Mouse (Mus musculus) megakaryocyte, adult 5-6 weeks (primary cell): Measurements from ENCODE around the gene Kcnk13. TPM values are rescaled to one million over a fixed set of nuclear protein-coding genes. Genes with fewer than 3 reads are reported as not detected.

Experiments used
- ATAC-seq: 2 replicates; pipeline ENCODE4 v1.8.0; 2016; ENCODE audit warnings: mild to moderate bottlenecking, inconsistent platforms; ENCODE audit not compliant: poor library complexity, severe bottlenecking
- total RNA-seq, 2 experiments: library from RNA; stranded (forward) in 1 of 2; stranded (reverse) in 1 of 2; fragments of 153-499, 151-499 nt in 1 of 2; fragments of 221-1000, 200-1000 nt in 1 of 2; gene quantifications; 2 replicates each; pipeline versions ENCODE4 v1.2.3 to v1.2.4; 2015 to 2017

Gene Kcnk13
- total RNA-seq, 2 experiments from 2014 or later, result 0.16 to 0.40 TPM

DNA sequence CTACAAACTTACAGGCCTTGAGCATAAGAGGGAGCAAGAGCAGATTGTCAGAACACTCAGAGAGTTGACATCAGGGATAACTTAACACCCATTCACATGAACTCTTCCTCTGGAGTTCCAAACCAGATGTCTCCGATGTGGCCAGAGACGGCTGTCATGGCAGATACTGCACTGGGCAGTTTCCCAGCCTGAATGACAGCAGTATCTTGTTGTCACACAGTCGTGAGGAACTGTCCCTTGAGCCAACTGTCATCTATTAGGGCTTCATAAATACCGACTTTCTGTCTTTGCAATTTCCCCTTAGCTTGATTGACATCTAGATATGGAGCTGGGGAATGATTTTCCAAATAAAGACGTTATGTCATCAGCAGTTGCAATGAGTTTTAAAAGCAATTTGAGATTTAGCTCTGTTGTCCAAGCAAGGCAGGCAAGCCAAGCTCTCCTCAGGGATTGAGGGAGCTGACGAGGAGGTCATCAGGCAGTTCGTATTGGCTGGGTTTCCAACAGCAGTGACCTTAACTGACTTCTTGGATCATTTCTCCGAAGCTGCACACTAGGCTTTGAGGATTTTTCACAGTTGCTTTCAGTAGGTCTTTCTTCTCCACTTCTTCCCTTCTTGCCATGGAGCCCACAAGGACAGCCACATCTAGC lies 115.5 kb downstream of the Kcnk13 start:
- no peak for ATAC-seq

DNA sequence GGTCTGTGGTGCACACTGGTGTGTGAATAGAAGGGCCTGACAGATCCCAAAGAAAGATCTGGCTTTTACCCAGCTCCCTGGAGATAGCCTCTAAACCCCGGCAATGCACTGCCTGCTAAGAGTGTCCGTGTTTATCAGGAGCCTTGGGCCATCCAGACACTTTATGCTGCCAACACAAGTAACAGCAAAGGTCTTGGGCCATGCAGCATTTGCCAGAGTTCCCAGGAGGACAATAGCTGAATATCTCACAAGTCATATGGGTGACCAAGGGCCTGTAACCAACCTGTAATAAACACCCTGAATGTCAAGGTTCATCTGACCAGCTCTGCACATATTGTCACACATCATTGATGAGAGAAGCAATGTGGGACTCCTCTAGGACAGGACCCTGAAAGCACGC lies 123.7 kb downstream of the Kcnk13 start:
- ATAC-seq, result no peak

DNA sequence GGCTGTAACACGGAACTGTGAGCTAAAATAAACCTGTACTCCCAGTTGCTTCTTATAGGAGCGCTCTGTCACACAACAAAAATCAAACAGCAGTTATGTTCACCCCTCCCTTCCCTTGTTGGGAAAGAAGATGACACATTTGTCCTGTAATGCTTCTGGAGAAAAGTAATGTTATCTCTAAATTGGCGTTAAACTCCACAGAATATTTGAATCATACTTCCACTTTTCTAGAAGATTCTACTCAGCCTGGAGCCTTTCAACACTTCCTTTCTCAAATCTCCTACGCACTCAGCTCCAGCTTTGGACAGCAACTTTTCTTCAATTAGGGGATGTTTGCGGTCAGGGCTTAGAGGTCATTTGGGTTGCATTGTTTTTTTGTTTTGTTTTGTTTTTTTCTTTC lies 125.0 kb downstream of the Kcnk13 start:
- peak; percentile 89 for ATAC-seq

GRCm38 (mm10) chr12:100090750-100091149 lies 126.5 kb downstream of the Kcnk13 start:
- no peak for ATAC-seq

- no peak for ATAC-seq
These were observed 128.7 kb downstream of the Kcnk13 start for GRCm38 (mm10) chr12:100093046-100093445.

- ATAC-seq, result no peak
These were observed 135.8 kb downstream of the Kcnk13 start for GRCm38 (mm10) chr12:100099971-100100706.

DNA sequence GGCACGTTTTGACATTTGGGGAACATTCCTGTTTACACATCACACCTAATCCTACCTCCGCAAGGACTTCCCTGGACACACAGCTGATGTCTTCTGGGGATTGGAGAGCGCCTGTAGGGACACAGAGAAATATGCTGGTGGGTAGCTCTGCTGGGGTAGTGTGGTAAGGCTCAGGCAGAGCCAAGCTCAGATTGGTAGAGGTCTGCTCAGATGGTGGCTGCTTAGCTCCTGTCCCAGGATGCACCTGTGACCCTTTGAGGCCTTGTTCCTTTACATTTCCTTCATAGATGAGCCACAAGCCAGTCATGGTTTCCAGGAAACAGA lies 136.4 kb downstream of the Kcnk13 start:
- no peak for ATAC-seq

GRCm38 (mm10) chr12:100101651-100102050 lies 137.4 kb downstream of the Kcnk13 start:
- ATAC-seq, result no peak

DNA sequence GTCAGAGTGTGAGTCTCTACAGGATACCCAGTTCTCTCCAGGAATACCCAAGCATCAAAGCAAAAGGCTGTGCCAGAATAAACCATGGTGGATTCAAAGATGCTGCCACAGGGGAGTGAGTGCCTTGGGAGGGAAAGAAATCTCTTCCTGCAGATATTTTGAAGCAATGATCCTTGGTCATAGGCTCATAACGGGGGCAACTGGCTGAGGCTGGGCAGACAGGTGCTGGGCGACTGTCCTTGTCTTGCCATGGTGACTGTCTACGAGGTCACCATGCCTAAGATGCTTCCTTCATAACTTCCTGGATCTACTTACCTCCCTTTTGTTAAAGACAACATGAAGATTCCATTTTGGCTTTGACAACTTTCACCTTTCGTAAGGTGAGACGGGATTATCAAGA lies 140.2 kb downstream of the Kcnk13 start:
- ATAC-seq, result no peak

DNA sequence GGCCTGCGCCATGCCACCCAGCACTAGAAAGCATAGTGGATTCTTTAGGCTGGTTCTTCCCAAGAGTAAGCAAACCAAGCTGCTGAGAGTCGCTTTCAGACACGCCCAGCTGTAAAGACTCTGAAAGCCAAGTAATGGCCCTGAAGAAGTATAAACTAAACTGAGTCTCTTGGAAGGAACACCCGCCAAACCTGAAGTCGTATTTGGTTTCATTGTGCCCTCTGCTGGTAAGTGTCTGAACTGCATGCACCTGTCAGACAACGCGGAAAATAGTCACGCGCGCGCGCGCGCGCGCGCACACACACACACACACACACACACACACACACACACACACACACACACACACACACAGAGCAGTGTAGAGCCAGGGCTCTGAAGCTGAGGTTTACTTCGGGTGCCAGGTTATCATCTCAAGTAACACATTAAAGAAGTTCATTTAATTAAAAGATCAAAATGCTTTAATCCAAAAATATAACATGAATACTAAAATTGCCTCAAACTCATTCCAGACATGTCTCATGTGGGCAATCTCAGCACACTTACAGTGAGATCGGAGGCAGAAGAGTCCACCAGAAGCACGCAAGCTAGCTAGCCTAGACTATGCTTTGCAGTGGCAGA lies 142.1 kb downstream of the Kcnk13 start:
- peak; percentile 60 for ATAC-seq

- ATAC-seq, result no peak
These were observed 143.1 kb downstream of the Kcnk13 start for GRCm38 (mm10) chr12:100107436-100107835.

DNA sequence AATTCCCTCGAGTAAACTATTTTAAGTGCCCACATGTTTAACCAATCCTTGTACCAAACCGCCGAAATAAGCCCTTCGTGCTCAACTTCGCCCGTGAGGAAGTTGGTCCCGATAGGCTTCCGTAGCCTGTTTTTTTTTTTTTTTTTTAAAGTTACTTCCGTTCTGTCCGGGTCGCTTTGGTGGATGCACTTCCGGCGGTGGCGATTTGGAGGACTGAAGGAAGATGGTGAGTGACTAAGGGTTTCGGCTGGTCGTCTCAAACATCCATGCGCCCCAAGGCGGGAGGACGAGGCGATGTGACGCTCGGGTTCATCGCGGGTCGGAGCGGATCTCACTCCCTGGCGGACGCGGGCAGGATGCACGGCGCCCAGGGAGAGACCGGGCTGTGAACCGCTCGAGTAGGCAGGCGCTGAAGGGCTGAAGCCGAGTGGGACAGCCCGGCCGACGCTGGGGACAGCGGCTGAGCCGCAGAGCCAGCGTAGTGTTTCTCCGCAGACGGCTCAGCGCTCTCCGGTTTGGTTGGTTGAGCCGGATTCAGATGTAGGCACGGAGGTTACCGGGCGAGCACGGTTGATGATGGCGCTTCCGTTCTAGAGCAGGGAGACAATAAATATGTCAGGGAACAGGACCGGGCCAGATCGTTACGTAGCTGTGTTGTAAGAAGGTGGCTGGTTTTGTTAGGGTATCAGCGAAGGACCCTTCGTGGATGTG lies 145.8 kb downstream of the Kcnk13 start, which contains the start of gene Psmc1:
Gene Psmc1 (plus strand): TSS at position 169 of the 711 bp plus-strand sequence.
- peak; percentile 88 for ATAC-seq

Other genes starting within 250 kb of the Kcnk13 start
- 5.4 and 7.0 TPM in 2 replicates for gene Efcab11, start 80.1 kb upstream of the Kcnk13 start, total RNA-seq (2015)
- 12.8 and 17.3 TPM in 2 replicates for gene Efcab11, start 80.1 kb upstream of the Kcnk13 start, total RNA-seq (2017)
- 25.6 and 30.3 TPM in 2 replicates for gene Tdp1, start 80.0 kb upstream of the Kcnk13 start, total RNA-seq (2015)
- 11.9 and 13.5 TPM in 2 replicates for gene Tdp1, start 80.0 kb upstream of the Kcnk13 start, total RNA-seq (2017)
- 151 and 157 TPM in 2 replicates for gene Psmc1, start 145.7 kb downstream of the Kcnk13 start, total RNA-seq (2015)
- gene Psmc1, start 145.7 kb downstream of the Kcnk13 start, total RNA-seq (2017), result 154 and 189 TPM in 2 replicates
- 3.3 and 8.2 TPM in 2 replicates for gene Nrde2, start 195.2 kb downstream of the Kcnk13 start, total RNA-seq (2015)
- gene Nrde2, start 195.2 kb downstream of the Kcnk13 start, total RNA-seq (2017), result 20.4 and 25.9 TPM in 2 replicates
- gene Calm1, start 234.9 kb downstream of the Kcnk13 start, total RNA-seq (2015), result 717 and 805 TPM in 2 replicates
- 1,003 and 1,237 TPM in 2 replicates for gene Calm1, start 234.9 kb downstream of the Kcnk13 start, total RNA-seq (2017)